In genomic region chr7:89355519-89356255, GRCm38 (mm10) we compare ENCODE assay signal across 15 mouse cellular contexts. TPM values are rescaled to one million over a fixed set of nuclear protein-coding genes. Genes with fewer than 3 reads are reported as not detected.
DNase-seq lines count a peak whose midpoint lies in the region; ATAC-seq and TF ChIP-seq lines count a peak whose summit lies in the region.
"Had no signal": no experiment of that assay in that cellular context is flagged by ENCODE, and none has a peak within 500 bp of the region (broad histone marks: within the 10 kb centered on the region; RNA-seq: fewer than 3 reads in every experiment).

No protein-coding gene starts in this region.

- H3K27me3 ChIP-seq in heart, embryonic 14.5 days (ENCODE audit: control insufficient read depth, insufficient read depth, low read length) = no peaks in the 10 kb centered on the region
- H3K27me3 ChIP-seq in stomach, embryonic 14.5 days (ENCODE audit: control insufficient read depth, insufficient read depth, low read length) = no peaks in the 10 kb centered on the region
- H3K27me3 ChIP-seq in stomach, postnatal 0 days (ENCODE audit: control insufficient read depth, insufficient read depth, low read length) = no peaks in the 10 kb centered on the region
- no peaks in the 10 kb centered on the region for H3K27me3 ChIP-seq in embryonic facial prominence, embryonic 15.5 days
- H3K27me3 ChIP-seq: neural tube, embryonic 13.5 days had no signal

- peak overlapping the region; percentile 20 to 38; a peak in 1 of 4 replicates for H3K27ac ChIP-seq in heart, embryonic 14.5 days (replicated peaks in 1 of 2; ENCODE audit: control insufficient read depth in 1 of 2, insufficient read depth in 1 of 2, low read depth in 2 of 2, low read length in 2 of 2)
- H3K27ac ChIP-seq in stomach, embryonic 14.5 days (ENCODE audit: low read length) = peak overlapping the region; percentile 30; the same call in 1 of the 2 replicates
- H3K27ac ChIP-seq in stomach, postnatal 0 days (replicated peaks) = no peak overlapping the region
- H3K27ac ChIP-seq in embryonic facial prominence, embryonic 15.5 days (replicated peaks) = peak overlapping the region; percentile 70
- H3K27ac ChIP-seq: forebrain, embryonic 10.5 days; macrophage; neural tube, embryonic 13.5 days had no signal

- no peaks in the 10 kb centered on the region for H3K9me3 ChIP-seq in heart, embryonic 14.5 days (ENCODE audit: control insufficient read depth, low read length)
- H3K9me3 ChIP-seq in stomach, embryonic 14.5 days (ENCODE audit: control insufficient read depth, low read depth, low read length) = no peaks in the 10 kb centered on the region
- no peaks in the 10 kb centered on the region for H3K9me3 ChIP-seq in stomach, postnatal 0 days (ENCODE audit: control insufficient read depth, low read length)
- H3K9me3 ChIP-seq in embryonic facial prominence, embryonic 15.5 days (replicated peaks) = no peaks in the 10 kb centered on the region
- H3K9me3 ChIP-seq: forebrain, embryonic 10.5 days; neural tube, embryonic 13.5 days had no signal

- no peak overlapping the region for H3K4me3 ChIP-seq in heart, embryonic 14.5 days (ENCODE audit: control insufficient read depth in 1 of 2, insufficient read depth in 1 of 2, low read depth in 1 of 2, low read length in 2 of 2)
- no peak overlapping the region for H3K4me3 ChIP-seq in stomach, embryonic 14.5 days (ENCODE audit: low read depth, low read length)
- no peak overlapping the region for H3K4me3 ChIP-seq in stomach, postnatal 0 days (ENCODE audit: low read depth, low read length)
- H3K4me3 ChIP-seq in embryonic facial prominence, embryonic 15.5 days (replicated peaks) = no peak overlapping the region
- H3K4me3 ChIP-seq: forebrain, embryonic 10.5 days; neural tube, embryonic 13.5 days had no signal

- no peak for TF ChIP-seq CTCF in stomach, postnatal 0 days (IDR thresholded peaks at IDR 0.05; ENCODE audit: low read depth)

- H3K9ac ChIP-seq in heart, embryonic 14.5 days (ENCODE audit: low read length) = no peak overlapping the region
- no peak overlapping the region for H3K9ac ChIP-seq in stomach, embryonic 14.5 days (replicated peaks; ENCODE audit: low read depth, low read length)
- H3K9ac ChIP-seq in stomach, postnatal 0 days (ENCODE audit: low read length) = no peak overlapping the region
- H3K9ac ChIP-seq in embryonic facial prominence, embryonic 15.5 days = no peak overlapping the region
- H3K9ac ChIP-seq: neural tube, embryonic 13.5 days had no signal

- ATAC-seq in heart, embryonic 14.5 days (ENCODE audit: insufficient number of reproducible peaks, insufficient read depth, low FRiP score, low read depth) = no peak
- ATAC-seq in stomach, embryonic 14.5 days (ENCODE audit: insufficient number of reproducible peaks, insufficient read depth, low FRiP score, low read depth) = no peak
- no peak for ATAC-seq in stomach, postnatal 0 days (ENCODE audit: low FRiP score, low TSS enrichment)
- ATAC-seq in embryonic facial prominence, embryonic 15.5 days (ENCODE audit: insufficient number of reproducible peaks, low FRiP score, low TSS enrichment, low read depth) = no peak
- ATAC-seq: CD4-positive, CD25-positive, alpha-beta regulatory T cell, adult 4 months; inflammation-experienced regulatory T-cells, adult 6 months had no signal

- DNase-seq in heart, postnatal 10 days = no peak
- DNase-seq in stomach, postnatal 0 days (ENCODE audit: low spot score) = no peak
- DNase-seq in testis, postnatal 14 days (ENCODE audit: low spot score) = peak; percentile 60
- no peak for DNase-seq in retina, postnatal 1 day
- DNase-seq: cerebellum, adult 8-10 months; left cerebral cortex, postnatal 4 days; thymus, postnatal 36 days had no signal

- peaks cover 0 to 9% of the 10 kb centered on the region in 2 experiments; a peak in 1 of 4 replicates for H3K4me1 ChIP-seq in heart, embryonic 14.5 days (ENCODE audit: control insufficient read depth in 2 of 2, insufficient read depth in 2 of 2, low read length in 2 of 2)
- H3K4me1 ChIP-seq in stomach, embryonic 14.5 days (ENCODE audit: control insufficient read depth, insufficient read depth, low read length) = 0 out of 2 replicates have a peak, but pooled peaks cover 3% of the 10 kb centered on the region
- H3K4me1 ChIP-seq in stomach, postnatal 0 days (replicated peaks; ENCODE audit: control insufficient read depth, insufficient read depth) = no peaks in the 10 kb centered on the region
- H3K4me1 ChIP-seq in embryonic facial prominence, embryonic 15.5 days = peaks cover 5% of the 10 kb centered on the region
- H3K4me1 ChIP-seq: neural tube, embryonic 13.5 days had no signal

- 56% methylated on average over 8 of the region's 8 CpGs for WGBS in heart, embryonic 14.5 days
- WGBS in stomach, embryonic 14.5 days = 55% methylated on average over 8 of the region's 8 CpGs
- 48% methylated on average over 8 of the region's 8 CpGs for WGBS in stomach, postnatal 0 days
- WGBS in embryonic facial prominence, embryonic 15.5 days = 37% methylated on average over 8 of the region's 8 CpGs

- H3K4me2 ChIP-seq in heart, embryonic 14.5 days (ENCODE audit: low read length) = no peak overlapping the region
- no peak overlapping the region for H3K4me2 ChIP-seq in stomach, embryonic 14.5 days (replicated peaks; ENCODE audit: low read depth, low read length)
- no peak overlapping the region for H3K4me2 ChIP-seq in stomach, postnatal 0 days (replicated peaks; ENCODE audit: low read depth)
- H3K4me2 ChIP-seq in embryonic facial prominence, embryonic 15.5 days (replicated peaks) = no peak overlapping the region
- H3K4me2 ChIP-seq: neural tube, embryonic 13.5 days had no signal

- TF ChIP-seq EP300 in stomach, postnatal 0 days (optimal IDR thresholded peaks at IDR 0.05) = no peak

- intact Hi-C loops in heart, postnatal 10 days (cut with DNase I) = no loop called here

- no peaks in the 10 kb centered on the region for H3K36me3 ChIP-seq in heart, embryonic 14.5 days (ENCODE audit: control insufficient read depth, insufficient read depth, low read length)
- H3K36me3 ChIP-seq in stomach, embryonic 14.5 days (ENCODE audit: control insufficient read depth, insufficient read depth, low read length) = no peaks in the 10 kb centered on the region
- H3K36me3 ChIP-seq in stomach, postnatal 0 days (ENCODE audit: control insufficient read depth, insufficient read depth, low read length) = no peaks in the 10 kb centered on the region
- H3K36me3 ChIP-seq in embryonic facial prominence, embryonic 15.5 days = no peaks in the 10 kb centered on the region
- H3K36me3 ChIP-seq: forebrain, embryonic 10.5 days; neural tube, embryonic 13.5 days had no signal

RNA-seq across cellular contexts. Expression of gene Tmem135, which starts 48.3 kb away (rescaled TPM):
- polyA plus RNA-seq in heart, embryonic 14.5 days (2014; fragmentation: Nextera tagmentation; extraction: Ambion mirVana) = 28.4 and 29.4 TPM in 2 replicates
- 10 to 100 TPM; 54.0 to 60.8 TPM for total RNA-seq in heart, postnatal 10 days (2021)
- polyA plus RNA-seq in stomach, embryonic 14.5 days (2014; fragmentation: Nextera tagmentation; extraction: Ambion mirVana) = 33.5 and 35.7 TPM in 2 replicates
- 21.0 and 21.2 TPM in 2 replicates for polyA plus RNA-seq in stomach, postnatal 0 days (2015; fragmentation: Nextera tagmentation; extraction: Ambion mirVana)
- 19.1 and 25.2 TPM in 2 replicates for polyA plus RNA-seq in embryonic facial prominence, embryonic 15.5 days (2015; fragmentation: Nextera tagmentation; extraction: Ambion mirVana)

RNA-seq across cellular contexts. Expression of gene Fzd4, which starts 48.5 kb away (rescaled TPM):
- 12.7 and 13.2 TPM in 2 replicates for polyA plus RNA-seq in heart, embryonic 14.5 days (2014; fragmentation: Nextera tagmentation; extraction: Ambion mirVana)
- total RNA-seq in heart, postnatal 10 days (2021) = 10 to 100 TPM; 46.3 to 49.3 TPM
- polyA plus RNA-seq in stomach, embryonic 14.5 days (2014; fragmentation: Nextera tagmentation; extraction: Ambion mirVana) = 24.2 and 24.8 TPM in 2 replicates
- 7.5 and 8.1 TPM in 2 replicates for polyA plus RNA-seq in stomach, postnatal 0 days (2015; fragmentation: Nextera tagmentation; extraction: Ambion mirVana)
- 8.9 and 9.9 TPM in 2 replicates for polyA plus RNA-seq in embryonic facial prominence, embryonic 15.5 days (2015; fragmentation: Nextera tagmentation; extraction: Ambion mirVana)
- polyA plus RNA-seq: CD4-positive, CD25-positive, alpha-beta regulatory T cell, adult 4 months; inflammation-experienced regulatory T-cells, adult 6 months had no signal
